Mouse (Mus musculus) heart, adult 2 months (tissue): Measurements from ENCODE around the gene Chpf2. TPM values are rescaled to one million over a fixed set of nuclear protein-coding genes. Genes with fewer than 3 reads are reported as not detected.

ENCODE experiments used
- DNase-seq, 2 experiments: peaks; one replicate each; pipeline ENCODE4 v3.0.0; 2021
- H3K27ac ChIP-seq: fragments of 200-600 bp; 2 replicates; pipeline ENCODE4 v1.8.1; 2022
- H3K27me3 ChIP-seq: fragments of 200-500 bp; 2 replicates; pipeline ENCODE4 v1.6.1; 2012; ENCODE audit warnings: mild to moderate bottlenecking, low read length, inconsistent platforms, mixed read lengths; ENCODE audit not compliant: control insufficient read depth, insufficient read depth
- H3K36me3 ChIP-seq: fragments of 200-500 bp; 2 replicates; pipeline ENCODE4 v1.6.1; 2012; ENCODE audit warnings: low read length, inconsistent platforms; ENCODE audit not compliant: control insufficient read depth, insufficient read depth
- H3K4me1 ChIP-seq: fragments of 200-500 bp; 2 replicates; pipeline ENCODE4 v1.6.1; 2011; ENCODE audit warnings: low read length; ENCODE audit not compliant: control insufficient read depth, insufficient read depth
- H3K4me3 ChIP-seq: fragments of 200-600 bp; 2 replicates; pipeline ENCODE4 v1.8.1; 2022
- H3K79me2 ChIP-seq: fragments of 200-500 bp; replicated peaks from 2 replicates; pipeline ENCODE4 v1.6.1; 2012; ENCODE audit warnings: mild to moderate bottlenecking, inconsistent platforms, low read length, moderate library complexity, mixed read lengths; ENCODE audit not compliant: control insufficient read depth, insufficient read depth
- H3K9ac ChIP-seq: fragments of 200-500 bp; 2 replicates; pipeline ENCODE4 v1.6.1; 2012; ENCODE audit warnings: low read depth, mild to moderate bottlenecking, control low read depth, inconsistent platforms, low read length, mixed read lengths
- CTCF ChIP-seq: fragments of 200-600 bp; IDR thresholded peaks from 2 replicates; pipeline ENCODE4 v1.8.1; 2022; ENCODE audit warnings: antibody characterized with exemption, mild to moderate bottlenecking, moderate library complexity
- EP300 ChIP-seq: fragments of 200-500 bp; IDR thresholded peaks from 2 replicates; pipeline ENCODE4 v1.6.1; 2011; ENCODE audit warnings: low read depth, low read length, control low read depth; ENCODE audit not compliant: insufficient read depth
- POLR2A ChIP-seq: fragments of 200-500 bp; IDR thresholded peaks from 2 replicates; pipeline ENCODE4 v1.6.1; 2011; ENCODE audit warnings: mild to moderate bottlenecking, low read depth, low read length, control low read depth; ENCODE audit not compliant: insufficient read depth
- WGBS: fragments of 180-500 bp; shearing (Covaris S2); methylation state at CpG from one replicate; pipeline ENCODE4 v1.1.7; 2018; 5-methylcytosine and 5-hydroxymethylcytosine counted together
- intact Hi-C: fragments of 180-260 bp; cut with DNase I; formaldehyde crosslinking; loops from one replicate; pipeline ENCODE4 v1.15.1; 2025
- polyA plus RNA-seq: library from polyadenylated mRNA; depleted of rRNA; stranded (reverse); fragments of >200 nt; gene quantifications from 2 replicates; pipeline ENCODE4 v1.2.3, GENCODE M21; 2012
- total RNA-seq, 2 experiments: library from RNA; stranded (reverse); gene quantifications; 2 replicates each; pipeline ENCODE4 v1.2.3; 2021

The Chpf2 gene
- total and polyA plus RNA-seq, 3 experiments: 7.5 to 12.3 (median 9.0) TPM

GRCm38 (mm10) chr5:24597221-24597728 is 10.7 kb downstream of the Chpf2 start:
- intact Hi-C loops: loop anchor here (1.0 to 2.0 kb wide), 3 partner anchors 56 to 87 kb away; no protein-coding TSS in a partner anchor
- TF ChIP-seq CTCF (peak; percentile 87), POLR2A (no peak), EP300 (0 out of 2 replicates have a peak, but pooled peaks have one; percentile 21)
- Histone ChIP-seq H3K4me3 (peak overlapping the region; percentile 40; the same call in 1 of the 2 replicates), H3K27me3 (no peaks in the 10 kb centered on the region), H3K79me2 (no peaks in the 10 kb centered on the region), H3K36me3 (no peaks in the 10 kb centered on the region), H3K9ac (0 out of 2 replicates have a peak overlapping the region, but pooled peaks have one; percentile 27), H3K27ac (peak overlapping the region; percentile 64), H3K4me1 (peaks cover 8% of the 10 kb centered on the region)
- 57% methylated on average over 2 of the region's 2 CpGs for WGBS
- peak; percentile 77 to 78 for DNase-seq

- DNase-seq: no peak
- TF ChIP-seq EP300: no peak
- no peak for TF ChIP-seq CTCF
- TF ChIP-seq POLR2A: no peak
- H3K9ac ChIP-seq: peak overlapping the region; percentile 57
- H3K4me1 ChIP-seq: peaks cover 8% of the 10 kb centered on the region
- H3K27me3 ChIP-seq: no peaks in the 10 kb centered on the region
- no peaks in the 10 kb centered on the region for H3K36me3 ChIP-seq
- H3K79me2 ChIP-seq: no peaks in the 10 kb centered on the region
- WGBS: 22% methylated on average over 15 of the region's 15 CpGs
- intact Hi-C loops: loop anchor here (1.0 to 2.0 kb wide), 3 partner anchors 55 to 88 kb away; no protein-coding TSS in a partner anchor
- peak overlapping the region; percentile 40 for H3K4me3 ChIP-seq
- H3K27ac ChIP-seq: no peak overlapping the region
Observed at GRCm38 (mm10) chr5:24597901-24598569, 11.5 kb downstream of the Chpf2 start.

GRCm38 (mm10) chr5:24598570-24599006 is 12.0 kb downstream of the Chpf2 start:
- no peaks in the 10 kb centered on the region for H3K36me3 ChIP-seq
- no peaks in the 10 kb centered on the region for H3K27me3 ChIP-seq
- WGBS: 2% methylated on average over 37 of the region's 41 CpGs
- no peaks in the 10 kb centered on the region for H3K79me2 ChIP-seq
- peak; percentile 76 to 81 for DNase-seq
- intact Hi-C loops: no loop called here
- peak overlapping the region; percentile 40 for H3K4me3 ChIP-seq
- TF ChIP-seq POLR2A (no peak), CTCF (peak; percentile 79), EP300 (no peak)
- peak overlapping the region; percentile 57 for H3K9ac ChIP-seq
- H3K27ac ChIP-seq: no peak overlapping the region
- peaks cover 13% of the 10 kb centered on the region for H3K4me1 ChIP-seq

- Histone ChIP-seq H3K36me3 (no peaks in the 10 kb centered on the region), H3K4me3 (no peak overlapping the region), H3K27ac (no peak overlapping the region), H3K9ac (no peak overlapping the region), H3K4me1 (peaks cover 16% of the 10 kb centered on the region), H3K79me2 (no peaks in the 10 kb centered on the region), H3K27me3 (no peaks in the 10 kb centered on the region)
- WGBS: 34% methylated on average over 8 of the region's 8 CpGs
- intact Hi-C loops: no loop called here
- DNase-seq: no peak
- TF ChIP-seq EP300 (no peak), CTCF (no peak), POLR2A (no peak)
Observed at GRCm38 (mm10) chr5:24599137-24599536, 12.6 kb downstream of the Chpf2 start.

GRCm38 (mm10) chr5:24600236-24600635 is 13.7 kb downstream of the Chpf2 start:
- DNase-seq: no peak
- Histone ChIP-seq H3K27me3 (no peaks in the 10 kb centered on the region), H3K4me1 (peaks cover 18% of the 10 kb centered on the region), H3K27ac (no peak overlapping the region), H3K36me3 (no peaks in the 10 kb centered on the region), H3K79me2 (no peaks in the 10 kb centered on the region), H3K9ac (no peak overlapping the region), H3K4me3 (no peak overlapping the region)
- intact Hi-C loops: loop anchor here (5.0 kb wide), 1 partner anchor 152 kb away; no protein-coding TSS in a partner anchor
- 80% methylated on average over 2 of the region's 2 CpGs for WGBS
- TF ChIP-seq CTCF (no peak), EP300 (no peak), POLR2A (no peak)
